Comparison of ENCODE assay signal across 8 mouse cellular contexts in the genomic region with DNA sequence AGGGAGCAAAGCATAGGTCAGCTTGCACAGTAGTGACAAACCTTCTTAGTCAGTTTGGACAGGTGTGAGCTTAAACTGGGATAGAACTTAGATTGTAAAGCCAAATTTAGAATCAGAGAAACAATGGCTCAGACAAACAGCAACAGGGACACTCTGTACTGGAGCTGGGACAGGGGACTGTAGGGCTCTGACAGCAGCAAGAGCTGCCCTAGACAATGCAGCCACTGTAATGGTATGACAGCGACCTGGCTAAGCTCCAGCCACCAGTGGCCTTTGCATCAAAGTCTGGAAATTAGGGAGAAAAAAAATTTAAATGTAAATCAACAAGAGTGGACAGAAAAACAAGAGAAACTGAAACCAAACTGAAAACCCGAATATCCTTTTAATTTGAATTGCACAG. TPM values are rescaled to one million over a fixed set of nuclear protein-coding genes. Genes with fewer than 3 reads are reported as not detected.
DNase-seq lines count a peak whose midpoint lies in the region; ATAC-seq and TF ChIP-seq lines count a peak whose summit lies in the region.

No protein-coding gene starts in this region.

- H3K27ac ChIP-seq in hindbrain, embryonic 15.5 days (replicated peaks): no peak overlapping the region
- no peak overlapping the region for H3K27ac ChIP-seq in hindbrain, embryonic 11.5 days (ENCODE audit: low read depth, low read length)
- peak overlapping the region; percentile 69 for H3K27ac ChIP-seq in heart, embryonic 15.5 days
- H3K27ac ChIP-seq in left cerebral cortex, adult 2 months: peak overlapping the region; percentile 75

- no peak overlapping the region for H3K4me3 ChIP-seq in hindbrain, embryonic 15.5 days
- H3K4me3 ChIP-seq in hindbrain, embryonic 11.5 days (ENCODE audit: low read depth, low read length): no peak overlapping the region
- no peak overlapping the region for H3K4me3 ChIP-seq in heart, embryonic 15.5 days
- H3K4me3 ChIP-seq in left cerebral cortex, adult 2 months: no peak overlapping the region

- H3K9me3 ChIP-seq in hindbrain, embryonic 15.5 days: no peaks in the 10 kb centered on the region
- H3K9me3 ChIP-seq in hindbrain, embryonic 11.5 days (ENCODE audit: control insufficient read depth, low read length): no peaks in the 10 kb centered on the region
- no peaks in the 10 kb centered on the region for H3K9me3 ChIP-seq in heart, embryonic 15.5 days (replicated peaks)

- intact Hi-C loops in left cerebral cortex, adult 2 months (cut with DNase I): no loop called here
- intact Hi-C loops in gastrocnemius, postnatal 14 days (cut with DNase I; ENCODE audit: low total_unique reads): loop anchor here (10.0 kb wide), 1 partner anchor 271 kb away; no protein-coding TSS in a partner anchor

- no peak for TF ChIP-seq CTCF in left cerebral cortex, adult 2 months (IDR thresholded peaks at IDR 0.05)

- no peaks in the 10 kb centered on the region for H3K36me3 ChIP-seq in hindbrain, embryonic 15.5 days
- no peaks in the 10 kb centered on the region for H3K36me3 ChIP-seq in hindbrain, embryonic 11.5 days (ENCODE audit: control insufficient read depth, insufficient read depth, low read length)
- no peaks in the 10 kb centered on the region for H3K36me3 ChIP-seq in heart, embryonic 15.5 days

- 48% methylated on average over 2 of the region's 2 CpGs for WGBS in hindbrain, embryonic 15.5 days
- whole genome bisulfite sequencing in hindbrain, embryonic 11.5 days: 63% methylated on average over 2 of the region's 2 CpGs
- 40% methylated on average over 2 of the region's 2 CpGs for WGBS in heart, embryonic 15.5 days

- ATAC-seq in hindbrain, embryonic 15.5 days (ENCODE audit: low FRiP score, low read depth): 0 out of 2 replicates have a peak, but pooled peaks have one; percentile 72
- ATAC-seq in hindbrain, embryonic 11.5 days (ENCODE audit: low FRiP score): no peak
- ATAC-seq in heart, embryonic 15.5 days (replicated peaks; ENCODE audit: insufficient number of reproducible peaks, insufficient read depth, low FRiP score, low read depth): peak; percentile 74; the same call in 1 of the 2 replicates

- no peak overlapping the region for H3K4me2 ChIP-seq in hindbrain, embryonic 15.5 days
- no peak overlapping the region for H3K4me2 ChIP-seq in hindbrain, embryonic 11.5 days (replicated peaks; ENCODE audit: low read depth, low read length)
- peak overlapping the region; percentile 1; the same call in 1 of the 2 replicates for H3K4me2 ChIP-seq in heart, embryonic 15.5 days

- H3K4me1 ChIP-seq in hindbrain, embryonic 15.5 days (replicated peaks): peaks cover 4% of the 10 kb centered on the region; the same call in 1 of the 2 replicates
- no peaks in the 10 kb centered on the region for H3K4me1 ChIP-seq in hindbrain, embryonic 11.5 days (replicated peaks; ENCODE audit: control insufficient read depth, insufficient read depth, low read length)
- peaks cover 24% of the 10 kb centered on the region for H3K4me1 ChIP-seq in heart, embryonic 15.5 days (replicated peaks)

- DNase-seq in hindbrain, embryonic 11.5 days (ENCODE audit: low spot score): no peak
- DNase-seq in adrenal gland, postnatal 36 days: peak; percentile 63 to 68
- peak in 1 of 2 experiments; percentile 18 for DNase-seq in left cerebral cortex, adult 2 months (ENCODE audit: extremely low spot score in 1 of 2, low spot score in 2 of 2)
- no peak for DNase-seq in thymus, postnatal 0 days (ENCODE audit: low spot score)
- no peak for DNase-seq in gastrocnemius, postnatal 14 days
- no peak for DNase-seq in urinary bladder, postnatal 10 days (ENCODE audit: low spot score)

- no peak overlapping the region for H3K9ac ChIP-seq in hindbrain, embryonic 15.5 days
- no peak overlapping the region for H3K9ac ChIP-seq in hindbrain, embryonic 11.5 days (ENCODE audit: low read depth, low read length)
- H3K9ac ChIP-seq in heart, embryonic 15.5 days: no peak overlapping the region

- no peaks in the 10 kb centered on the region for H3K27me3 ChIP-seq in hindbrain, embryonic 15.5 days
- no peaks in the 10 kb centered on the region for H3K27me3 ChIP-seq in hindbrain, embryonic 11.5 days (ENCODE audit: control insufficient read depth, insufficient read depth, low read length)
- H3K27me3 ChIP-seq in heart, embryonic 15.5 days: no peaks in the 10 kb centered on the region

RNA-seq across cellular contexts. Expression of a gene that starts 53.2 kb away (rescaled TPM):
- polyA plus RNA-seq in hindbrain, embryonic 15.5 days (2015; fragmentation: Nextera tagmentation; extraction: Ambion mirVana): 1.1 and 1.4 TPM in 2 replicates
- 1.4 and 1.5 TPM in 2 replicates for polyA plus RNA-seq in hindbrain, embryonic 11.5 days (2014; fragmentation: Nextera tagmentation; extraction: Ambion mirVana)
- not detected for total RNA-seq in adrenal gland, postnatal 36 days (2021)
- polyA plus RNA-seq in heart, embryonic 15.5 days (2015; fragmentation: Nextera tagmentation; extraction: Ambion mirVana): 0.13 and 0.18 TPM in 2 replicates
- under 1 TPM; 0.48 to 0.56 TPM for total RNA-seq in left cerebral cortex, adult 2 months (2021)
- 0.53 and 0.57 TPM in 2 replicates for polyA plus RNA-seq in thymus, postnatal 0 days (2015; fragmentation: Nextera tagmentation; extraction: Ambion mirVana)
- not detected for total RNA-seq in gastrocnemius, postnatal 14 days (2021)

Comparison
In these comparisons a context has a peak if more than half of its experiments do, and no peak if none do; other contexts are left out.
1. H3K27ac ChIP-seq: peak in heart, embryonic 15.5 days (single experiment) and left cerebral cortex, adult 2 months (single experiment); none in hindbrain, embryonic 15.5 days (single experiment) and hindbrain, embryonic 11.5 days (single experiment).
2. DNase-seq: peak in adrenal gland, postnatal 36 days (2 of 2); none in hindbrain, embryonic 11.5 days (single experiment), thymus, postnatal 0 days (single experiment), gastrocnemius, postnatal 14 days (single experiment) and urinary bladder, postnatal 10 days (single experiment).